Mouse (Mus musculus): ENCODE results near the gene Ptbp2. TPM values are rescaled to one million over a fixed set of nuclear protein-coding genes. Genes with fewer than 3 reads are reported as not detected.

The Ptbp2 gene
- total RNA-seq, 2 experiments from 2014 or later = 29.1 to 33.6 TPM

DNA sequence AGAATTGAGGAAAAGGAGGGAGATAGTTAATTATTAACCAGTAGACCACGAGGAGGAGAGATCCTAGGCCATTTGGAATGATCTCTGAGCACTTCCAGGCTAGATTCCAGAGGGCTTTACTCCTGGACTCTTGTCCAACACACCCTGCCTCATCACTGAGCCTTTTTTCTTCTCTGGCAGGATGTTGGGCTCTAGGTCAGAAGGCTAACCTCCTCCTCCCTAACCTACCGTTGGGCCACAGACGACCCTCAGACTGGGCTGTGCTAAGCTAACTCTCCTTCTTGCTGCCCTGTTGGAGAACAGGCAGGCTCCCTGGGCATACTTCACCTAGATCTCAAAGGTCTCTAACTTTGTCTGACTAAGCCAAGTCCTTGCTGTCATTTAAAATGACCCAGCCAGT is 82.8 kb downstream of the Ptbp2 start:
- DNase-seq = peak in 1 of 2 experiments; percentile 25

DNA sequence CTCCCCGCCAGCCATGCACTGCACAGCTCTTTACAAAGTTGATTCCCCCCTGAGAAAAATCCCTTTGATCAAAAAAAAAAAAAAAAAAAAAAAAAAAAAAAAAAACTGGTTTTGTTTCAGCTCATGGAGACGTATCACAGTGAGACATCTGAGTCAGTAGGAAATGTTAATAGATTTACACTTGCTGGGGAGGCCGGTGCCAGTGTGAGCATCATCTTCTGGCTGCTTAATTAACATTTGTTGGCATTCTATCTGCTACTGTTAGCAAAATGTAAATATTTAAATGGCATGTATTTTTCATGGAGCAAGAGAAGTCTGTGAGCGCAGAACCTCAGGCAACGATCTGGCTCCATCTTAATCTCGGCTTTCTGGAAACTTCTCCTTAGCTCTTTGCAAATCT is 99.5 kb downstream of the Ptbp2 start:
- no peak for DNase-seq

Small RNA genes within 50 kb of the gene (microRNA-seq; reads per million reads assigned to microRNA genes)
- gene Gm24744 = not detected
